Mouse (Mus musculus) effector memory CD4-positive, alpha-beta T cell, adult 5 months (primary cell): ENCODE measurements around the gene Fam110a. TPM values are rescaled to one million over a fixed set of nuclear protein-coding genes. Genes with fewer than 3 reads are reported as not detected.

Source experiments
- polyA plus RNA-seq: library from polyadenylated mRNA; unstranded; fragments of 100-300 nt; shearing (Covaris generic); gene quantifications from one replicate; pipeline ENCODE4 v1.2.1, GENCODE M21; 2017

Gene Fam110a
- 89.0 TPM for polyA plus RNA-seq

DNA sequence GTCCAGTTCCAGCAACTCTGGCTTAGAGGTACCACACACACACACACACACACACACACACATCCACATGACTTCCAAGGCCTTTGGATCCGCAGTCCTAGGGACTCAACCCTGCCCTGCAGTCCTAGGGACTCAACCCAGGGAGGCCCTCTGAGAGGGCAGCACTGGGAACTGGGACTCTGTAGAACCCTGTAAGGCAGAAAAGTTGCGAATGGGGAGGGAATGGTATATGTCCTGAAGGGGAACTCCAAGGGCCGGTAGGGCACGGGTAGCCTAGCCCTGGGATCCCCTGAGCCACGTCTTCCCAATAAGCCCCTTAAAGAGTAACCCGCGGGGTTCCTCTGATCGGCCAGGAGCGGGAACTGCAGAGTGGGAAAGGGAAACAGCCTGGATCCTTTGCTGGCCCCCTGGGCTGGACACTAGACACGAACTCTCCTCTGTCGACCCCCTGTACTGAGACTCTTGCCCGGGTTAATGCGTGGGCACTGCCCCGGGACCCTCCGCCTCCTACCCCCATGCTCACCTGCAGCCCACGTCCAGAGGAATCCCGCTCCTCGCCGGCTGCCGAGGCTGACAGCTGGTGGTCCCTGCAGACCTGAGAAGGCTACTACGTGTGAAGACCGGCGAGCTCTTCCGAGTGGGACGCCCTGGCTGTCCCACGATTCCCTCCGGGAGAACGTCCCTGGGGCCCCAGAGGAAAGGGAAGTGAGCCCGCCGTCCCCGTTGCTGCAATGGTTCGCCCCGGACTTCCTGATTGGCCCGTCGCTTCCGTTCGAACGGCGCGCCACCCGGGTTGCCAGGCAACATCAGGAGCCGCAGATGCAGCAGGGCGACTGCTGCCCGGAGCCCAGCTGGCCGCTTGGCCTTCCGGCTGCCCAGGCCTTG is at the start of gene Fam110a:
Fam110a (minus strand) TSS at position 750 of the 885 bp plus-strand sequence.

DNA sequence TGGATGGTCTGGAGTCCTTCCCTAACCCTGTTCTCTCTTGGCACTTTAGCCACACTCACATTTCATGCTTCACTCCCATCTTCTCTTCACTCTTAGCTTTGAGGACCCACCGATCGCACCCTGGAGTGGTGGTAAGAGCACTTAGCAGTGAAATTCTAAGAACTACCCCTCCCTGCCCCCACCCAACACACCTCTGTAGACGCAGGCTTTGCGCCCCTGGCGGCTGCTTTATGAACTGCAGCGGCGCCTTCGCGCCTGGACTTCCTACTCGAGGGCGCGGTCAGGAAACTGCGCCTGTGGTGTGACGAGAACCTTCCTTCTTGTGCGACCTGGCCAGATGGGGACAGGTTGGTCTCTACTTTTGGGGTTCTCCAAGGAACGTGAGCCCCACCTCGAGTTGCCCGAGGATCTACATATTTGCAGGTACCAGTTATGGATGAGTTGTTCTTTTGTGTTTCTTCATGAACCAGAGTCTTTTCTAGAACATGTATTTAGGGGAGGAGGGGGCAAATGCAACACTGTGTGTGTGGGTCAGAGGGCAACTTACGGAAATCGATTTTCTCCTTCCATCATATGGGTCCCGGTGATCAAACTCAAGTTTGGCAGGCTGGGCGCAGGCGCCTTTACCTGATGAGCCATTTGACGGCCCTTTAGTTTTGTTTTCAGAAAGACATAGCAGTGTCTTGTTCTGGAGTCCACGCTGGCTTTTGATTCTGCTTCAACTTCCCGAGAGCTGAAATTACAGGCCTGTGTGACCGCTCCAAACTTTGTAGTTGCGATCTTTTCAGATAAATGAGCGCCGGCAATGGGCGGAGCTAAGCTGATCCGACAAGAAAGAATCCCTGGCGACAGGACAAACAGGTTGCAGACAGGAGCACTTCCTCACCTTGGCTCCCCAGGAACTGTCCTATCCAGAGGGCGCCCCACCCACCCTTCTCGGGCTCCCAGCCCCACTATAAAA is 16.5 kb upstream of the Fam110a start, which contains the start of gene Slc52a3:
Slc52a3 (plus strand) TSS at position 283 of the 961 bp plus-strand sequence.

Other genes starting within 250 kb of the Fam110a start
- gene Psmf1, start 236.0 kb downstream of the Fam110a start, polyA plus RNA-seq, result 50.7 TPM
- gene Rspo4, start 137.3 kb downstream of the Fam110a start, polyA plus RNA-seq, result not detected
- gene Angpt4, start 69.0 kb downstream of the Fam110a start, polyA plus RNA-seq, result not detected
- gene Slc52a3, start 16.3 kb upstream of the Fam110a start, polyA plus RNA-seq, result 5.2 TPM
- gene Scrt2, start 101.3 kb upstream of the Fam110a start, polyA plus RNA-seq, result not detected
- gene Srxn1, start 125.3 kb upstream of the Fam110a start, polyA plus RNA-seq, result 5.1 TPM
- gene Tcf15, start 163.3 kb upstream of the Fam110a start, polyA plus RNA-seq, result not detected
- 41.7 TPM for gene Csnk2a1, start 246.6 kb upstream of the Fam110a start, polyA plus RNA-seq